Mouse (Mus musculus) regulatory T cell (primary cell): Measurements from ENCODE around the gene Gnpat.

Experiments used
- in situ Hi-C: fragments of 300-600 bp; cut with MboI, MseI; formaldehyde crosslinking; loops from one replicate; pipeline ENCODE4 v1.15.1; 2025; ENCODE audit warnings: high pct_unique_total_duplicates

Gene Gnpat

DNA sequence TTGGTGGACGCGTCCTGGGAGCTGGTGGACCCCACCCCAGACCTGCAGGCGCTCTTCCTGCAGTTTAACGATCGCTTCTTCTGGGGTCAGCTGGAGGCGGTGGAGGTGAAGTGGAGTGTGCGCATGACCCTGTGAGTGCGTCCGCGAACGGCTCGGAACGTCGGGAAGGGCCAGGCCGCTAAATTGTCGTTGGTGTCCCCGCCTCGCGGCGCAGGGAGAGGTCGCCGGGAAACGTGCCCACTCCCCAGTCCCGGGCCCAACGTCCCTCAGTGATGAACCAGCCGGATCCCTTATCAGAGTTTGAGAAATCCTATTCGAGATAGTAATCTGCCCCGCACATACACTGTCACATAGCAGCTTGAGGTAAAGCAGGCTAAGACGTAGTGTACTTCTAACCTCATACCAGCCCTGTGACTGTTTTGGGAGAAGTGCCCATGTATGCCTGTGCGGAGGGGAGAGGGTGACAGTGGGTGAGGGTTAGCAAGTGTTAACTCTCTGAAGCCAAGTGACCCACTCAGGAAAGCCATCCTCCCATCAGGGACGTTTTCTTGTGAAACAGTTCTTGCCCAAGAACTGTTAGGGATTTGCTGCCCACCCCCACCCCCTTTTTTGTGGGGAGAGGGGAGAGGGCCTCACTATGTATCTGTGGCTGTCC is 35.5 kb downstream of the Gnpat start:
- in situ Hi-C loops = no loop called here

DNA sequence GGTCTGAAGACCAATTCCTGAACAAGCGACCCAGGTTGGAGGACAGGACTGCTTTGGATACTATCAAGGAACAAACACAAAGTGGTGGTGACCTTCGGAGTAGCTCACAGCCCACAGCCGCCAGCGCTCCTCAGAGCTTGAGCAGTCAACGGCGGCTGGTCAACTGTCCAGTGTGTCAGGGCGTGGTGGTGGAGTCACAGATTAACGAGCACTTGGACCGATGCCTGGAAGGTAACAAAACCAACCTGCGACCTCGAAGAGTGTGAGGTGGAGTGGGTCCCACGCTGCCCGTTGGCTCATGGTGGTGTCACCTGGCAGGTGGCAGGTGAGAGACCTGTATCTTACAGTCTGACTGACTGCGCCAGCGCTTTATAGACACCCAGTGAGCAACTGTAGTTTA is 40.4 kb downstream of the Gnpat start:
- in situ Hi-C loops = no loop called here

DNA sequence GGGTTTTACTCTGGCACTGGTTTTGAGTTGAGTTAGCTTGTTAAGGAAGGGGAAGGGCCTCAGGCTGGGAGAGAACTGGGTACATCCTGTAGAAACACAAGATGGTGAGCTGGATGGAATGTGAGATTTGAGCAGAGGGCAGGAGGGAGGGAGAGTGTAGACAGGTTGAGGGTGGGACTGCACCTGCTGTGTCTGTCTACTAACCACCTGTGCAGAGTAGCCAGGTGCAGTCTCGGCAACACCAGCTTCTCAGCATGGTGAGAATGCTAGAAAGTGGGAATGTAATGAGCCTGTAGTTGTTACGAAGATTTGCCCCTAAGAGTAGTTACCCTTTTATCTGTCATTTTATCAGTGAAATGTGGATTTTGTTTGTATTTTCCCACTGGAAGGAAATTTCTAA is 42.6 kb downstream of the Gnpat start:
- in situ Hi-C loops = no loop called here

DNA sequence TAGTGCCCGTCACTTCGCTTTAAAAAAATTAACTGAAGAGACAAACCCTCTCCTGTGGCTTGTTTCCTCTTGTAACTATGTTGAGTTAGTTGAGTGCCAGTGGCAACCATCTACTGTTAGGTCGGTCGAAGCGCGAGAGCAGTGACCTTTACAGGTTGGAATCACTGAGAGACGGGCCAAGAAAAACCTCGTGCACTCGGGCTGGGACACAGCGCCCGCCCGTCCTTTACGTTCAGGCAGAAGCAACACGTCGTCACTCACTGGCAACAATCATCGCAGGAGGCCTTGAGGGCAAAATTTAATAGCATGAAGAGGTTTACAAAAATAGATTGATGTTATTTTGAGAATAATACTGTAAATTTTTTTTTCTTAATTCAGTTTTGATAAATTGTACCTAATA is 47.1 kb downstream of the Gnpat start:
- in situ Hi-C loops = no loop called here

DNA sequence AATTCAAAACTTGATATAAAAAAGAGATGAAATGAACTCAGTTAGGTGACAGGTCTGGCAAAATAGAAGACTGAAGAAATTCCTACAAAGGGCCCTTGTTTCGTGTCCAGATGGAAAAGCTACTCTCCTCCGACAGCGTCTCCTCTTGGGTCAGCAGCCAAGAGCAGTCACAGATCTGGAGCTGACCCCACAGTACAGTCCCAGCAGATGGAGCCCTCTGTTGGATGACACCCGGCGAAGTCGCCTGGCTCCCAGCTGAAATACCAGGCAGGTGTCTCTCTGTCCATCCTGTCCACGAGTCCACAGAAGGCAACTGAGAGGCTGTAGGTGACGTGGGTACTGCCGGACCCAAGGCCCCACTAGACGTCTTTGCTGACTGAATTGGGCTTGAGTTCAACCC is 47.5 kb downstream of the Gnpat start:
- in situ Hi-C loops = no loop called here

DNA sequence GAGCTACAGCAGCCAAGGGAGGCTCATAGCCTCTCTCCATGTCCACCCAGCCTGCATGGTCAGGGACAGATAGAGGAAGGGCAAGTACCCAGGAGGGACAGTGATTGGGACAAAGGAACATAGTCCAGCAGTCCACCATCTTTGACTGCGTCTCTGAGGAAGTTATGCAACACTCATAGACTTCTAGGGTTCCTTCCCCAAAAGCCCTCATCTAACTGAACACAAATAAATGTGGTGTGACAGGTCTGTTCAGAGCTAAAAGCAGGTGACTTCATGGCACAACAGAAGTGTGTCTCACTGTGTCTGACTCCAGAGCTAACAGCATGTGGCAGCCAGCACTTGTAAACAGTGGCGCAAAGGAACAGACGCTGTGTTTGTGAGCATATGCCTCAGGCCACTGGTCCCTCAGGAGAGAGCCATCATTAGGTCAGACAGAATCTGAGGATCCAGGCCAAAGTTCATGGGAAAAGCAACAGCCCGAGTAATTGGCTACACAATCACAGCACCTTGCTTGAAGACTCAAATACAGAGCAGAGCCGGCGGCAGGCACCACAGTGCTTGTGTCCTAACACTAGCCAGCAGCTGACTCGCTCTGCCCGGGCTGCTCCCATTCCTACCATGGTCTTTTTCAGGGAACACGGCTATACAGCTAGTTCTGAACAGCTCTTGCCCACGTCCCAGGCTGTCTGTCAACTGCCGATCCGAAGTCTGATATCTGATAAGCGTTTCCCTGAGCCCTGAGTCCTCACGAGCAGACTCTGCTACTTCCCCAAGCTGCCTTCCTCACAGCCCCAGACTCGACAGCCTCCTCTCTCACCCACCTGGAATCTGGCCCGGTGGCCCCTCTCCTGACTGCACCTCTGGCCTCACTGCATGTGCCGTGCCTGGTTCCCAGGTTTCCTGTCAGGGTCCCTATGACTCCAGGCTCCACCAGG is 49.4 kb downstream of the Gnpat start:
- in situ Hi-C loops = no loop called here

DNA sequence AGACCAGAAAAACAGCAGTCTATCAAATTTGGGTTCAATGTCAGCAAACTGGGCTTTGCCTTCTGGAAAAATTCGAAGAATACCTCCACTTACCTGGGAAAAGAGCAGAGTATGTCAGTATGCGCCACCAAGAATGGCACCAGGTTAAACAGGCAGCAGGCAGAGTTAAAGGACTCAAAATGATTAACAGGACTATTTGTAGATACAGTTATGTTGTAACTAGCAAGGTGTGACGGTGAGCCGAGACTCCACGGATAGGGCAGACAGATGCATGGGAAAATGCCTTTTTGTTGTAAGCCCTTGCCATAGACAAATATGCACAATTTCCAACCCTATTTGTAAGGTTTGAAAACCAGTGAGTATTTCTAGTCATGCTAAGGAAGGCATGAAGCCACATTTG is 51.2 kb downstream of the Gnpat start:
- in situ Hi-C loops = no loop called here

DNA sequence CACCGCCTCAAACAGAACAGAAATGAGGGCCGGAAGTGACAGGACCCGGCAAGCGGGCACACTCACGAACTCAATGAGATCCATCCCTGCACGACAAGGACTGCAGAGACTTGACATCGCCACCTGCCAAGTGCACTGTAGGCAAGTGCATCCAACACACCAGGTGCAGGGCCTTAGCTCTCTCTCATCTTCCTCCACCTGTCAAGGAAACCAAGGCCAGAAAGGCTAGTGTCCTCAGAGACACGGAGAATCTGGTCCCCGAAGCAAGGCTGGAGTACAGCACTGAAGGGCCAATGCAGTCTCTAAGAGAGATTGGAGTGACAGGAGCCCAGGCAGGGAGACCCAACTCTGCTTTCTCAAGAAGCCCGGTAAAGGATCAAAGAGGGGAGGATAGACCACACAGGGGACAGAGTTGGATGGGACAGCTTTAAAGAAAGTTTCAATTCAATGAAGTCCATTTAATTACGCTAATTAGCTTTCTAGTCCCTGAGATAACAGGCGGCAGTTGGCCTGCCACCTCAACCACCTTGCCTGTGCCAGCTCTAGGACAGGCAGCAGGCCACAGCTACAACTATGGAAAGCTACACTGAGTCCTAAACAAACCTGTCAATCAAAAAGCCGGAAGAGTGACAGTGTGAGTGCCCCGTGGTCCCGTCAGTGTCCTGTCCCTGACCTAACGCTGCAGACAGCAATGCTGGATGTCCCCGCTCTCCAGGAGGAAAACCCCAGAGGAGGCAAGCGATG is 55.1 kb downstream of the Gnpat start:
- in situ Hi-C loops = no loop called here

DNA sequence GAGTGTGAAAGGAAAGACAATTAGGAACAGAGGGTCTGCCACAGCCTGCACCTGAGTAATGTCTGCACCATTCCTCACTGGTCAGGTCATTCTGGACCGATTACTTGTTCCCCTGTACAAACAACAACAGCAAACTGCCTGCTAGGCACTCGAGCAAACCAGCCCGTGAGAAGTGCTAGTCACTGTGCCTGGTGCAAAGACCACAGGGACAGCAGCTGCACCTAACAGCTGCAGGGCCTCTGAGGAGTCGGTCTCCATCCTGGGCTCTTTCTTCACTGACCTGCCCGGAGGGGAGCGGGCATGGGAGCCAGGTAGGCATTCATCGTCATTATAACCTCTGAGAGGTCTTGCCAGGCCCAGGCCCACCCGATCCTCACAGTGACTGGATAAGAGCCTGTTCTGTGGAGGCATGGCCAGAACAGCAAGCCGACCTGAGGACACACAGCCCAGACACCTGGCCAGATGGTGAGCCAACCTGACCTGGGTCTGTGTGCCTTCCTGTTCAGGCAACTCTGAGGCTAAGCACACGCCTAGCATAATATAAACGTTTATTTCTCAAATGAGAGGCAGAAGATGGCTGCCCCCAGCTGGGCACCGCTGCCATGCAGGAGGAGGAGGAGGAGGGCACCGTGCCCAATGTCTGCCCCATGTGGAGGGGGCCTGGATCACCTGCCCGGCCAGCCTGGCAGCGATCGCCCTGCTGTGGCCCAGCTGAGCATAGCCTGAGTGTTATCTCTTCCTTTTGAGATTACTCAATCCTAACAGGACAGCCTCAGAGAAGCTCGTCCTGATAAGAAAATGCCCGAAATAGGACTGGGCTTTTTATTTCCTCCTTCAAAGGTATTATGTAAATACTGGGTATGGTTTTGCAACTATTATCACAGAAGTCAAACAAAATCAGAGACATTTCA is 58.8 kb downstream of the Gnpat start:
- in situ Hi-C loops = no loop called here

DNA sequence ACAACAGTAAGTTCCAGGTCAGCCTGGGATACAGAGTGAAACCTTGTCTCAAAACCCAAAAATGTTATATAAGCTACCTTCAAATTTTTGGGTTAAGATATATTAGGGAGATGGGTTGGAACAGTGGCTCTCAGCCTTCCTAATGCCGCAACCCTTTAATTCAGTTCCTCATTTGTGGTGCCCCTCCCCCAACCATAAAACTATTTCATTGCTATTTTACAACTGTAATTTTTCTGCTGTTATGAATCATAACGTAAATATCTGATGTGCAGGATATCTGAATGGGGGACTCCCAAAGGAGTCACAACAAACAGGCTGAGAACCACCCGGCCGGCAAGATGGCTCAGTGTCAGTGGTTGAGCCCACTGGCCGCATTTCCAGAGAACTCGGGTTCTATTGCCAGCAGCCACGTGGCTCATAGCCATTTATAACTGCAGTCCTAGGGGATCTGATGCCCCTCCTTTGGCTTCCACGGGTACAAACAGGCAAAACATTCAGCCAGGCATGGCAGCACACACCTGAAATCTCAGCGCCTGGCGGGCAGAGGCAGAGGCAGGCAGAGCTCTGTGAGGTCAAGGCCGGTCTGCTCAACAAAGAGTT is 59.8 kb downstream of the Gnpat start:
- in situ Hi-C loops = no loop called here

DNA sequence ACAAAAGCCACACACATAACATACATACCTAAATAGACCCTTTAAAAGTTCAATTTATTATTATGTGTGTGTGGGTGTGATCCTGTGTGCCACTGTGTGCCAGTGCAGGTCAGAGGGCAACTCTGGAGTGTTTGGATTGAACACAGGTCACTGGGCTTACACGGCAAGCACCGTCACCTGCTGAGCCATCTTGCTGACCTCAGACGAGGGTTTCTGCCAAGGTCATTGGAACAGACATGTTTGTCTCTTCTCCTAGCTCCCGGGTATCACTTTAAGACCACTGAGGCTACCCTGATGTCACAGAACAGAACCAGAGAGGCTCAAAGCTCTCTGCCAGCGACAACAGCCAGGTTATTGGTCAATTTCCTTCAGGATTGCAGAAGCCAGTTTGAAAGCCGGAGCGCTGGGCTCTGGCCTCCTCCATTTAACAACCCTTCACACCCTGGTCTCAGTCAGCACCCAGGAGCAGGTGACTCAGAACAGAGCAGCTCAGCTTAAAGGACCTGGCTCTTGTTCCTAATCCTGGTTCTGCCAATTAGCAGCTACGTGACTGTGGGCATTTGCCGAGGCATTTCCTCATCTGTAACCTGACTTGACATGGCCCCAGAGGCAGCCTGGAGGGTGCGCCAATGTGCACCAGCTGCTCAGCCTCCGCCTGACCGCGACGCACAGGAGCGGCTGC is 61.3 kb downstream of the Gnpat start:
- in situ Hi-C loops = no loop called here

DNA sequence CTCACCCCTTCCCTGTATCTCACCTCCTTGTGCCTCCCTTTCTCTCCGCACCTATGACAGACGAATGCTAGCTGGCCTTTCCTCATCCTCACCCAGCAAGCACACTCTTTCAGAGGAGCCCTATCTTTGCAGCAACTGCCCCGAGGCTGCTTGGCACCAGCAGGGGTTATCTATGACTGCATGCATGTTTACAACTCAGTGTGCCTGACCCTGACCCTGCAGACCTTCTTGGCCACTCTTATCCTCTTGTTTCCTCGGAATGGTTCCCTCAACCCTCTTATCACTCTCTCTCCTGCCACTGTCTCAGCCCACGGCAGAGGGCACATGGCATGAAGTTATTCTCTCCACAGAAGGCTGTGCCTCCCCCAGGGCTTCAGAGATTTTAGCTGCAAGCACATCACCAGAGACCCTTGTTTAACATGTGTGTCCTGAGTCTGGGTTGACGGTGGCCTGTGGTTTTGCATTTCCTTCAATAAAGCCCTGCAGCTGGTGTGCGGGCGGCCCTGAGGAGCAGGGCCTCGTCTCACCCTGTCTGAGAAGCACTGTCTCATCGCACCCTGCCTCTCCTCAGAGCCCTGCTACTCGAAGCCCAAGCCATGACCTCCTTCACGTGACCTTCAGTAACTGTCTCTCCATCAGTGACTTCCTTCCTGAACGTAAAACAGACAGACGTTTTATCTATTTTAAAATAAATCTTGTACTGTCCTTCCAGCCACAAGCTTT is 62.9 kb downstream of the Gnpat start:
- in situ Hi-C loops = no loop called here

DNA sequence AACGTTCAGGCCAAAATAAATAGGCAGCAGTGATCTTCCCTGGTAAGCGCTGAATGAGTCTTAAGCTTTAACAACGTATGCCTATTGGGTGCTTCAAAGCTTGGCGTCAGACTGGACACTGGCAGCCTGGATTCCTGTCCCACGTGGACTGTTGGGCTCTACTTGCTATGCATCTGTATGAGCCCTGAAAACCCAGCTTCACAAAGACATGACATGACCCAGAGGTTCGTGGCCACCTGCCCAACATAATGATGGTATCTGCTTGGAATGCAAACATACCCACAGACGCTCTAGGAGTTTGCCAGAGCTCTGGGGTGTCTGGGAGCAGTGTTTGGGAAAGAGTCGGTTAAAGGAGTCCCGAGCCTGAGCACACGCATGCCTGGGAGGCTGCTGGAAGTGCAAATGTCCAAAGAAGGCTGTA is 63.5 kb downstream of the Gnpat start:
- in situ Hi-C loops = no loop called here

DNA sequence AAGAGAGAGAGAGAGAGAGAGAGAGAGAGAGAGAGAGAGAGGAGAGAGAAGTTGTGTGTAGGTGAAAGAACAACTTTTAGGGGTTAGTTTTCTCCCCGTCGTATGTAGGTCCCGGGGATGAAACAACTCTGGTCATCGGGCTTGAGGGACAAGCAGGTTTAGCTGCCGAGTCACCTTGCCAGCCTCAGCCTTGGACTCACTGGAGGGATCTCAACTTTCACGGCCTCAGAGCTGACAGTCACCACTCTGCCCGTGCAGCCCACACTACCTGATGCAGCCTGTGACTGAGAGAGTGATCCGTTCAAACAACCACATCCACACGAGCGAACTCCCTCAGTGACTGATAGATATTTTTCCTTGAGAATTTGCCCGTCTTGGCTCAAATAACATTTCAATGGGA is 66.2 kb downstream of the Gnpat start:
- in situ Hi-C loops = no loop called here

DNA sequence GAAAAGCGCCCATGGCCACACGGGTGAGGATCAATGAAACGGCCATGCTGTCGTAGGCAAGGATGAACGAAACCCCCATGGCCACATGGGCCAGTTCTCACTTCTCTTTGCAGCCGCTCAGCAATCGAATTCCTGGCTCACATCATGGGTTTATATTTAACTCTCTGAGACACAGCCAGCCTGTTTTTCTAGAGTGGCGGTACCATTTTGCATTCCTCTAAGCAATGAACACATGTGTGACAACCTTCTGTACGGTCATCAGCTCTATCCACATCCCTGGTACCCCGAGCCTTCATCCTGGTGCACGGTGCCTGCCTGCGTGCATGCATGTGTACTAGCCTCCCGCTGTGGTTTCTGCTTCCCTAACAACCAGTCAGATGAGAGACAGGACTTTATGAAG is 67.3 kb downstream of the Gnpat start:
- in situ Hi-C loops = no loop called here

DNA sequence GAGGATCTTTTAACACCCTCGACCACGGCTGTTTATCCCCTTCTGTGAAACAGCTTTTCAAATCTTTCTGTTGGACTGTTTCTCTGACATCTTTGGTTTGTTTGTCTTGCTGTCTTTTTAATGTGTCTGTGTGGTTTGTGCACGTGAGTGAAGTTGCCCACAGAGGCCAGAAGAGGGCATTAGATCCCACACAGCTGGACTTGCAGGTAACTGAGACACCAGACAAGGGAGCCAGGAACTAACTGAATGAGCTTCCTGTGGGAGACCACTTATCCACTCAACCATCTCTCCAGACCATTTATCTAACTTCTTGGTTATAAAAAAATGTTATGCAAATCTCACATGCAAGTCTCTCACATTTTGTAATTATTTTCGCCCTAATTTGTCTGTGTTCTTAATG is 67.8 kb downstream of the Gnpat start:
- in situ Hi-C loops = no loop called here

DNA sequence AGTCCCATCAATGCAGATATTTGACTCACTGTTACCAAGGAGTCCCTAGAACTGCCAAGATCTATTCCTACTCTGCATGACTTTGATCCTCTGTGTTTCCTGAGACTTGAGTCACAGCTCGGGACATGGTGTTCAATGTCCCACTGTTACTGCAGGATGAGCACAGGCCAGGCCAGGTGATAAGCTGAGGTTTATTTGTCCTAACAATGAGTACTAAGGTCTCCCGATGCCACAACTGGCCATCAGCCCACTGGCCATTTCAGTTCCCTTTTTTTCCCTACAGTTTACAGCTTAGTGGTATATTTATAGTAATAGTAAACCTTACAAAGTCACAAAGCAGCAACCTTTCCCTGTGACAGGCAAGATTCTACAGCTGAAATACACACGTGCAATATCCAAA is 69.6 kb downstream of the Gnpat start:
- in situ Hi-C loops = no loop called here

DNA sequence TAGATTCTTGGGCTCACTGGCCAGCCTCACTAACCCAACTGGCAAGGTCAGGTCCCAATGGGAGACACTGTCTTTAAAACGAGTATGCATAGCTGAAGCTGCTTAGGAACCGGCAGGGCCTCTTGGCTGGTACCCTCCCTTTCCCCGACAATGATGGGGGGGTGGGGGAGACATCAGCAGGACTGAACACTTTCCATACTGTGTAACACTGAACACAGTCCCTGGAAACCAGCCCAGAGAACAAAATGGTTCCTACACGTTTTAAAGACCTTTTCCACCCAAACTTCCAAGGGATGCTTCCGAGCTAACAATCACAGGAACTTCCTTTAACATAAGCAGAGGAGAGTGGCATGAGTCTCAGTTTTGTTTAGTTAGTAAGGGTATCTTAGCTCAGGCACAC is 72.3 kb downstream of the Gnpat start:
- in situ Hi-C loops = no loop called here

DNA sequence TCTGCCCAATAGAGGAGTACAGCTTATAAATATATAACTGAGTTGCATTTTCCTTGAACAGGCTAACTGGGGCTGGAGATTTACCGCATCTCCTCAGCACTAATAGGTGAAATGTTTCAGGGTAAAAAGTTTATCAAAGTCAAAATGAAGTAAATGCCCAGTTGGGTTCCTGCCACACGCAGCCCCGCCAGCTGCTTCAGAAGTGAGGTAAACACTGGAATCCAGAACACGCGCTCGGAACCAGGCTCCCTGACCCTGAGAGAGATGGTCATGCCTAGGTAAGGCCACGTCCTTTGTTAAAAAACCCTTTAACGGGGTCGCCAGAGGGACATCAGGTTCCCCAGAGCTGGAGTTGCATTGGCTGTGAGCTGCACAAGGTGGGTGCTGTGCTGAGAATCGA is 73.9 kb downstream of the Gnpat start:
- in situ Hi-C loops = no loop called here

DNA sequence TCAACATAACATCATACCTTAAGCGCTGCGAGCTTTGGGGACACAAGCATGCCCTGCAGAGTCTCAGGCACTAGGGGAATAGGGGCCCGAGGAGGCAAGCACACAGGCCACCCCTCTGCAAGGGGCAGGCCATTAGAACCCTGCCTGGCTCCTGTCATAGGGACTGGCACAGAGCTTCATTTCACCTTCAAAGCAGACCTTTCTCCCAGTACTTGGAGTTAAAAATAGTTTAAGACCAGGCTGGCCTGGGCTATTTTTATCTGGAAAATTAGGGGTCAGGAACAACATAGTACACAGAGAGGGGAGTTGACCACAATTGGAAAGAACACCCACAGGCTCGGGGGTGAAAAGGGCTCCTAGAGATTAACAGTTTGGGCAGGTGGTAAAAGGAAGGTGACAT is 74.5 kb downstream of the Gnpat start:
- in situ Hi-C loops = no loop called here
